Mouse (Mus musculus): ENCODE results near the gene Pptc7. TPM values are rescaled to one million over a fixed set of nuclear protein-coding genes. Genes with fewer than 3 reads are reported as not detected.

Pptc7 gene
- polyA plus RNA-seq, 1 experiment, result 22.6 TPM

GRCm38 (mm10) chr5:122267136-122267535 lies 17.0 kb upstream of the Pptc7 start:
- DNase-seq (ENCODE audit: low spot score), result no peak

GRCm38 (mm10) chr5:122267899-122268298 lies 16.3 kb upstream of the Pptc7 start:
- peak; percentile 40 for DNase-seq (ENCODE audit: low spot score)

- no peak for DNase-seq (ENCODE audit: low spot score)
Measured at GRCm38 (mm10) chr5:122268858-122269604, 15.1 kb upstream of the Pptc7 start.

- no peak for DNase-seq (ENCODE audit: low spot score)
Measured at GRCm38 (mm10) chr5:122272821-122273220, 11.3 kb upstream of the Pptc7 start.

DNA sequence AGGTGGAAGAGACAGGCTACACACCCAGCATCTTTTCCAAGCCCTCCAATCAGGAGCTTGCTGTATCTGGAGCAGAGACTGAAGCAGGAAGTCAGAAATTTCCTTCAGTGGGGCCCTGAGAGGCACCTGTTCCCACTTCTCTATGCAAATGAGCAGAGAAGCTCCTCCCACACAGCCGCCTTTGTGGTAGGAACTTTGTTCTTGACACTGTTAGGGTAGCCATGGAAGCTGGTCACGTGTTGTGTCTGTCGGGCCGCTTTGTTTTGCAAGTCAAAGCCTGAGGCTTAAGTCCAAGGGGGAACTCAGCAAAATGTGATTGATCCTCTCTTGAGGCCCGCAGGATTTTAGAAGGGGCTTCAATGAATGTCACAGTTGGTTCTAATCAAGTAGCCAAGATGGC lies 9.4 kb upstream of the Pptc7 start:
- no peak for DNase-seq (ENCODE audit: low spot score)

GRCm38 (mm10) chr5:122278946-122279345 lies 5.2 kb upstream of the Pptc7 start:
- DNase-seq (ENCODE audit: low spot score), result no peak

GRCm38 (mm10) chr5:122279799-122280421 lies 4.3 kb upstream of the Pptc7 start:
- DNase-seq (ENCODE audit: low spot score), result no peak

GRCm38 (mm10) chr5:122280422-122280826 lies 3.7 kb upstream of the Pptc7 start:
- no peak for DNase-seq (ENCODE audit: low spot score)

DNA sequence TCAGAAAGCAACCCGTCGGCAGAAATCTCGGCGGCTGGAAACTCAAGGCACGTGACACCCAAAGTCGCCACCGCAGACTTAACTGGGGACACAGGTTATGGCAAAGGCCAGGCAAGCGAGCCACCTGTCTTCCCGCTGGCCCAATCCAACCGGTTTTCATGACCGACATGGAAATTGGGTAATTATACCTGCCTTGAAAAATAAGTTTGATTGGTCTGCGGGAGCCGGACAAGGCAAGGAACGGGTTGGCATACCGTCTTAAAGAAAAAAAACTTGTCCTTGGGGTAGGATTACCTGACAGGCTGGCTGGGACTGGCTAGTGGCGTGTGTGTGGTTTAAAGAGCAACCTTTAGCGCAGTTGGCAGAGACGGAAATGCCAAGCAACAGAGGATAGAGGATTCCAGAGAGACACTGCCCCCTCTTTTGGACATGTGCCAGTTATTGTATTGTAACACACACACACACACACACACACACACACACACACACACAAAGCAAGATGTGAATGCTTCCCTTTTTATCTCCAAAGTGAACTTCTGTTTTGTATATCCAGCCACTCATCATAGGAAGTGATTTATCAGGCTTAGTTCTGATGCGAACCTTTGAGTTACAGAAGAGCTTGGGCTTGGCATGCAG lies 3.2 kb upstream of the Pptc7 start:
- DNase-seq (ENCODE audit: low spot score), result peak; percentile 50

DNA sequence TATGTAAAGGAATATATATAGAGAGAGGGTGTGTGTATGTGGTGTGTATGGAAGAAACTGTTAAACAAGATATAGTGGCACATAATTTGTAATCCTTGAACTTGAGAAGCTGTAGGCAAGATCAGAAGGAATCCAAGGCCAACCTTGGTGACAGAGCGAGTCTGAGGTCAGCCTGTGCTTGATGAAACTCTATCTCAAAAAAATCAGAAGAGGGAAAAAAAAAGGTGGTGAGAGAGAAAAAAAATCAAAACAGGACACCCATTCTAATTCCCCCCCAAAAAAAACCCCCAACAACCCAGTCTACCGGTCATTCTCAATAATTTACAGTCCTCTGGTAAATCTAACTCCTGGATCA lies 360 bp upstream of the Pptc7 start:
- DNase-seq (ENCODE audit: low spot score), result no peak

DNA sequence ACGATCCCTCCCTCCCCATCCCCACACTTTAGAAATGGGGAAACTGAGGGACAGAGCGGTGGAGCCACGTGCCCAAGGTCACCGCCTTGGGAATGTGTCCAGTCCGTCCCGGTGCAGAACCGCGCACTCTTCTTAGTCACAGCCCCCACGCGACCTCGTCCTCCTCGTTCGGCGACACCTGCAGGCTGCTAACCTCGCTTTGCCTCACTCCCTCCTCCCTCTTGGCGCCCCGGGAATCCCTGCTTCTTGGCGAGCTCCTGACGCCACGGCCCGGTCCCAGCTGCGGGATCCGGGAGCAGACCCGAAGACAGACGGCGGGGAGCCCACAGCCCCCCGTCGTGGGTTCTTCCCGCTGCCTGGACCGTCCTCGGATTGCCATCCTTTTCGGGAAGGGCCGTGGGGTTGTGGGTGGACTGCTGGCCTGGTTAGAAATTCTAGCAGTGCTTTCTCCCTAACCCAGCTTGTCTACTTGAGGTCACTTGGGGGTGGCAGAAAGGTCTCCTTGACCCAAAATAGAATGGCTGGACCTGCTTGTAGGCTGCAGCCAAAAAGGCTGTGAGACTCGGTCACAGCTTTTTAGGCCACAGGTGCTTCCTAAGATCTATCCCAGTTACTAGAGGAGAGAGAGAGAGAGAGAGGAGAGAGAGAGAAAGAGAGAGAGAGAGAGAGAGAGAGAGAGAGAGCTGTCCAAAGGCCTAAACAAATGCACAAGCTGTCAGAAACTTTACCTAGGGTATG lies 1.0 kb downstream of the Pptc7 start:
- DNase-seq (ENCODE audit: low spot score), result no peak

GRCm38 (mm10) chr5:122285767-122286150 lies 1.6 kb downstream of the Pptc7 start:
- DNase-seq (ENCODE audit: low spot score), result no peak

DNA sequence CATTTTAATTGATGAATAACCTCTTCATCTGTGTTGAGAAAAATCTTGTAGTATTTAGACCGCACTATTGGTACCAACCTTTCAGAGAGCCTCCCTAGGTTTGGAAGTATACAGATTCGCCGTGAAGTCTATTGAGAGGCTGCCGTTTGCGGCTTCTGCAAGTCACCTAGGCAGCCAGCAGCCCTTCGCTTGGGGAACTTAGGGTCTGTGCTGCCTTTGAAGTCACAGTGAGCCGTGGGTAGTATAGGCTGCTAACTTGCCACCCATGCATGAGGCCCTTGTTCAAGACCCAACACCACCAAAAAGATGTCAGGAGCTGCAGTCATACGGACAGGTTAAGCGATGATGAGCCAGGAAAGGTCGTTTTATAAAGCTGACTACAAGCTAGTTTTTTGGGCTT lies 2.0 kb downstream of the Pptc7 start:
- no peak for DNase-seq (ENCODE audit: low spot score)

DNA sequence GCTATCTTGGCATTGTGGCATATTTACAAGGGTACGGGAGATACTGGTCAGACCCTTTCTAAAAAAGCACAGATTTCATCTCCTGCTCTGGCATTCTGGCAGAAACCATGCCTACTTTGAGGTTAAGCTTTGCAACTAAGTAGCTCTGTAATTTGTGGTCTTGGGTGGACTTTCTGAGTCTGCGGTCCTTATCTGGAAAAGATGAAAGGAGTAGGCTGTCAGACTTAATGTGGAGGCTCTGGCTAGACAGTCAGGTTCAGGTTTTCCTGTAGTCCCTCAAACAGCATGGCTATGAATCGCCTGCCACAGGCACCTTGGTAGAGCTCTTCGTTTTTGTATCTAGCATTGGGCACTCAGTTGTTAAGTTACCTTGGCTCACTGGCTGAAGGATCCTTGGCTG lies 2.9 kb downstream of the Pptc7 start:
- no peak for DNase-seq (ENCODE audit: low spot score)

- DNase-seq (ENCODE audit: low spot score), result no peak
Measured at GRCm38 (mm10) chr5:122288147-122288811, 4.1 kb downstream of the Pptc7 start.

DNA sequence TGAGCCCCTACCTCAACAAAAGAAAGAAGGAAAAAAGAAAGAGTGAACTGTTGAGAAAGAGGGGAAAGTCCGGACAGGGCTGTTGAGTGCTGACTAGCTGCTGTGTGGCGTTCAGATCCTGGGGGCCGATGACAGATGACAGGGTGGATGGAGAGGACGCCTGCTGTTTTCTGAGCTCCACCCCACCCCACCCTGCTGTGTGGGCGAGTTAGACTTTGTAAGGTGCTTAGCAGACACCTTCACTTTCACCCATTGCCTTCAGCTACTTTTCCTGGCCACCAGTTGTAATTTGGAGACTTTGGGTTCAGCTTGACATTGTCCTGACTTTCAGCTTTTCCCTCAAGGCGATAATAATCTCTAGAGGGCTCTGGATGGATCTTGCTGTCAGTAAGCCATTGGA lies 7.0 kb downstream of the Pptc7 start:
- DNase-seq (ENCODE audit: low spot score), result no peak

GRCm38 (mm10) chr5:122291553-122292339 lies 7.6 kb downstream of the Pptc7 start:
- DNase-seq (ENCODE audit: low spot score), result no peak

DNA sequence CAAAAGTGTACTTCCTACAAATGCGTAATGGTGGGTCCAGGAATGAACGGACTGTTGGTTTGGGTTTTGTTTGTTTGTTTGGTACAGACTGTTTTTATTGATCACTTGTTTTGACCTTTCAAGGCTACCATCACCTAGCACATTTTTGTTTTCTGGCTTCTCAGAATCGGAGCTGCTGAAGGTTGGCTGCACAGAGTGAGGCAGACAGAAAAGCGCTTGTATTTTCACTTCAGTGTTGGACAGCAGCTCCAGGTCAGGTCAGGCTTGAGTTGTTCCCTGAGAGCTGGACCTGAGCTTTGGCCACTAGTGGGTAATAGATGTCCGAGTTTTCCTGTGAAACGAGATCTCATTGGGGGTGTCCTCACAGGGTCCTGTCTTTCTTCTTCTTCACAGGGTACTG lies 9.0 kb downstream of the Pptc7 start:
- no peak for DNase-seq (ENCODE audit: low spot score)

GRCm38 (mm10) chr5:122294219-122294735 lies 10.1 kb downstream of the Pptc7 start:
- DNase-seq (ENCODE audit: low spot score), result no peak

GRCm38 (mm10) chr5:122295113-122295935 lies 11.2 kb downstream of the Pptc7 start:
- no peak for DNase-seq (ENCODE audit: low spot score)
